Comparison of ENCODE assay signal across 22 mouse cellular contexts in genomic region chr13:6178362-6179070, GRCm38 (mm10).
A peak's percentile ranks its signal among the peaks of the same experiment; 100 is the strongest.
DNase-seq lines count a peak whose midpoint lies in the region; ATAC-seq and TF ChIP-seq lines count a peak whose summit lies in the region.
"Had no signal": no experiment of that assay in that cellular context is flagged by ENCODE, and none has a peak within 500 bp of the region (broad histone marks: within the 10 kb centered on the region; RNA-seq: fewer than 3 reads in every experiment).

No protein-coding gene starts in this region.

- DNase-seq in cerebellum, postnatal 14 days, result peak; percentile 7 to 32
- DNase-seq in cerebellum, adult 8-10 months, result no peak
- peak; percentile 74 for DNase-seq in brain, adult 2 months (ENCODE audit: low read depth, low spot score)
- DNase-seq in left cerebral cortex, adult 2 months (ENCODE audit: extremely low spot score in 1 of 2, low spot score in 2 of 2), result peak in 1 of 2 experiments; percentile 19
- DNase-seq in right cerebral cortex, postnatal 10 days (ENCODE audit: low spot score in 2 of 2), result peak; percentile 52 to 80
- DNase-seq in adrenal gland, adult 18-20 months (ENCODE audit: low spot score in 2 of 2), result no peak
- DNase-seq in adrenal gland, postnatal 25 days, result no peak
- DNase-seq: adrenal gland, postnatal 14 days; cerebellum, adult 9-10 months; kidney, adult 2 months; kidney, postnatal 25 days; liver; liver, postnatal 0 days; lung, postnatal 10 days; midbrain, embryonic 14.5 days; thymus, postnatal 36 days had no signal

- H3K36me3 ChIP-seq in liver, embryonic 12.5 days, result no peaks in the 10 kb centered on the region
- H3K36me3 ChIP-seq: embryonic facial prominence, embryonic 13.5 days; hindbrain, embryonic 10.5 days; neural tube, embryonic 13.5 days had no signal

- ATAC-seq in liver, embryonic 12.5 days, result no peak
- ATAC-seq: CD4-positive, CD25-positive, alpha-beta regulatory T cell, adult 4 months; liver, postnatal 0 days; Patski had no signal

- H3K27ac ChIP-seq in left cerebral cortex, adult 2 months, result peak overlapping the region; percentile 77
- no peak overlapping the region for H3K27ac ChIP-seq in liver, embryonic 12.5 days
- H3K27ac ChIP-seq: embryonic facial prominence, embryonic 13.5 days; hindbrain, embryonic 10.5 days; neural tube, embryonic 13.5 days had no signal

- no peak for TF ChIP-seq CTCF in left cerebral cortex, adult 2 months (IDR thresholded peaks at IDR 0.05)

- H3K4me2 ChIP-seq in liver, embryonic 12.5 days, result no peak overlapping the region
- H3K4me2 ChIP-seq: embryonic facial prominence, embryonic 13.5 days; neural tube, embryonic 13.5 days had no signal

- H3K4me3 ChIP-seq in left cerebral cortex, adult 2 months, result no peak overlapping the region
- H3K4me3 ChIP-seq in liver, embryonic 12.5 days, result no peak overlapping the region
- H3K4me3 ChIP-seq: embryonic facial prominence, embryonic 13.5 days; hindbrain, embryonic 10.5 days; neural tube, embryonic 13.5 days had no signal

- WGBS in liver, embryonic 12.5 days (ENCODE audit: insufficient replicate concordance), result 58% methylated on average over 9 of the region's 9 CpGs

- no peak overlapping the region for H3K9ac ChIP-seq in liver, embryonic 12.5 days
- H3K9ac ChIP-seq: embryonic facial prominence, embryonic 13.5 days; liver, postnatal 0 days; neural tube, embryonic 13.5 days had no signal

- H3K27me3 ChIP-seq in liver, embryonic 12.5 days (replicated peaks), result no peaks in the 10 kb centered on the region
- H3K27me3 ChIP-seq: embryonic facial prominence, embryonic 13.5 days; neural tube, embryonic 13.5 days; Patski had no signal

- no peaks in the 10 kb centered on the region for H3K9me3 ChIP-seq in liver, embryonic 12.5 days (replicated peaks)
- H3K9me3 ChIP-seq: embryonic facial prominence, embryonic 13.5 days; hindbrain, embryonic 10.5 days; neural tube, embryonic 13.5 days had no signal

- intact Hi-C loops in left cerebral cortex, adult 2 months (cut with DNase I), result loop anchor here (1.0 to 5.0 kb wide), 3 partner anchors 84 to 294 kb away; no protein-coding TSS in a partner anchor

- no peaks in the 10 kb centered on the region for H3K4me1 ChIP-seq in liver, embryonic 12.5 days
- H3K4me1 ChIP-seq: embryonic facial prominence, embryonic 13.5 days had no signal

Comparison
In these comparisons a context has a peak if more than half of its experiments do, and no peak if none do; other contexts are left out.
1. DNase-seq: peak in cerebellum, postnatal 14 days (2 of 2), brain, adult 2 months (single experiment) and right cerebral cortex, postnatal 10 days (2 of 2); none in cerebellum, adult 8-10 months (single experiment), adrenal gland, adult 18-20 months (0 of 2) and adrenal gland, postnatal 25 days (single experiment).